Comparison of ENCODE assay signal across 8 mouse cellular contexts in the genomic region with DNA sequence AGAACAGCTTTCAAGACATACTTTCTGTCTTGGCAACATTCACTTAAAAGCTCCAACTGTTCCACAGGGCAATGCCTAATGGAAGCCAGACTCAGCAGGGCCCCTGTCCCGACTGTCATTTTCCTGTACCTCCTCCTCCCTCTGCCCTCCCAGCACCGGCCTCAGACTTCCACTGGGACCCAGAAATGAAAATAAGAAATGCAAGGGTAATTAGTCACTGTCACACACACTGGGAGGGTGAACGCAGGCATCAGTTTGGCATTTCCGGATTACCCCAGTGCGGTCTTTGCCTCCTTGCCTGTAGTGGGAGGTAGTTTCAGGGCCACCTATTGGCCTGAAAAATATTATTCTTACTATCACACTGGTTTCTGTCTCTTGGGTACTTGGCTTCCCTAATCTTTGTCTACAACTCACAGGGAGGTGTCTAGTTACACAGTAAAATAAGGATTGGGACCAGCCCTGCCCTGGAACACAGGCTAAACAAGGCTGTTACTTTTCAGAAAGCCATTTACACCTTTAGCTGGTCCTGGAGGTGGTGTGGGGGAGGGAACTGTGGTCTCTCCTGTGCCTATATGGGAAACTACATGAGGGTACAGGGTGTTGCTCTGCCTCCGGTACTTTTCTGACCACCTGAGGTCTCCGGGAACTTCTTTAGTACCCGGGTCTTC.
DNase-seq lines count a peak whose midpoint lies in the region; ATAC-seq lines count a peak whose summit lies in the region.

No protein-coding gene starts in this region.

- no peak overlapping the region for H3K4me3 ChIP-seq in kidney, embryonic 14.5 days (ENCODE audit: low read length)
- no peak overlapping the region for H3K4me3 ChIP-seq in neural tube, embryonic 14.5 days (ENCODE audit: low read depth, low read length)

- H3K9me3 ChIP-seq in kidney, embryonic 14.5 days (ENCODE audit: control insufficient read depth, low read length) = no peaks in the 10 kb centered on the region
- H3K9me3 ChIP-seq in neural tube, embryonic 14.5 days (ENCODE audit: control insufficient read depth, low read length) = no peaks in the 10 kb centered on the region

- H3K4me2 ChIP-seq in kidney, embryonic 14.5 days (replicated peaks; ENCODE audit: low read depth, low read length) = no peak overlapping the region
- no peak overlapping the region for H3K4me2 ChIP-seq in neural tube, embryonic 14.5 days (ENCODE audit: low read depth, low read length)

- ATAC-seq in kidney, embryonic 14.5 days (ENCODE audit: low FRiP score, low TSS enrichment) = peak; percentile 83
- ATAC-seq in neural tube, embryonic 14.5 days (ENCODE audit: low read depth) = 0 out of 2 replicates have a peak, but pooled peaks have one; percentile 47

- WGBS in kidney, embryonic 14.5 days = 18% methylated on average over 8 of the region's 8 CpGs
- WGBS in neural tube, embryonic 14.5 days = 43% methylated on average over 8 of the region's 8 CpGs

- H3K9ac ChIP-seq in kidney, embryonic 14.5 days (ENCODE audit: low read depth, low read length) = no peak overlapping the region
- no peak overlapping the region for H3K9ac ChIP-seq in neural tube, embryonic 14.5 days (replicated peaks; ENCODE audit: low read depth, low read length)

- H3K27ac ChIP-seq in kidney, embryonic 14.5 days (ENCODE audit: low read depth, low read length) = peak overlapping the region; percentile 77; the same call in 1 of the 2 replicates
- 0 out of 2 replicates have a peak overlapping the region, but pooled peaks have one; percentile 36 for H3K27ac ChIP-seq in neural tube, embryonic 14.5 days (ENCODE audit: low read depth, low read length)

- peaks cover 83% of the 10 kb centered on the region for H3K36me3 ChIP-seq in kidney, embryonic 14.5 days (ENCODE audit: control insufficient read depth, insufficient read depth, low read length)
- H3K36me3 ChIP-seq in neural tube, embryonic 14.5 days (ENCODE audit: control insufficient read depth, insufficient read depth, low read length) = no peaks in the 10 kb centered on the region; the same call in 1 of the 2 replicates

- no peaks in the 10 kb centered on the region for H3K27me3 ChIP-seq in kidney, embryonic 14.5 days (ENCODE audit: control insufficient read depth, insufficient read depth, low read length)
- no peaks in the 10 kb centered on the region for H3K27me3 ChIP-seq in neural tube, embryonic 14.5 days (ENCODE audit: control insufficient read depth, insufficient read depth, low read length)

- H3K4me1 ChIP-seq in kidney, embryonic 14.5 days (ENCODE audit: control insufficient read depth, insufficient read depth, low read length) = peaks cover 8% of the 10 kb centered on the region
- H3K4me1 ChIP-seq in neural tube, embryonic 14.5 days (ENCODE audit: control insufficient read depth, insufficient read depth, low read length) = peaks cover 5% of the 10 kb centered on the region; the same call in 1 of the 2 replicates

- DNase-seq in 3T3-L1 (ENCODE audit: low read depth, low spot score) (peak; percentile 88), adipocyte (ENCODE audit: low spot score) (peak; percentile 78)
- DNase-seq in fibroblast of lung, adult 2 months (ENCODE audit: low read depth) = peak; percentile 85
- DNase-seq in urinary bladder, postnatal 10 days (ENCODE audit: low spot score) = no peak
- no peak for DNase-seq in thymus, postnatal 0 days (ENCODE audit: low spot score)
- DNase-seq in lung, postnatal 36 days = no peak

Comparison
In these comparisons a context has a peak if more than half of its experiments do, and no peak if none do; other contexts are left out.
1. DNase-seq: peak in 3T3-L1 (single experiment), adipocyte (single experiment) and fibroblast of lung, adult 2 months (single experiment); none in urinary bladder, postnatal 10 days (single experiment), thymus, postnatal 0 days (single experiment) and lung, postnatal 36 days (single experiment).